Mouse (Mus musculus): ENCODE data around the gene Tmc3.

Tmc3 gene

GRCm38 (mm10) chr7:83667936-83668645 lies 83.4 kb downstream of the Tmc3 start:
- DNase-seq (ENCODE audit: low spot score in 2 of 2), result no peak

DNA sequence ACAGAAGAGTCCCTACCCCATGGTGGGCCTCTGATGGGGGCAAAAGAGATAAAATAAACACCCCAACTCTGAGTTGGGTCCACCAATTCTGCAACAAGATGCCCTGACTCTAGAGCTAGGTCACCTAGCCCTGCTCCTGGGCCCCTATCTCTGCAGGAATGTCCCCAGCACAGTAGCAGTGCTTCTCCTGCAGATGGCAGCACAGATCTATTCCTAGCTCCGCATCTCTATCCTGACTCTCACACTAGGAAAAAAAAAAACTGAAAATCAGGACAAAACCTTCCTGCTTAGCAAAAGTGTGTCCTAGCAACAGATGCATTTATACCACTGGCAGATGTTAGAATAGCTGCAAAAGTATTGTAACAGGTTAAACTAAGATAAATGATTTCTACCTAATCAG lies 84.0 kb downstream of the Tmc3 start:
- DNase-seq (ENCODE audit: low spot score in 2 of 2), result no peak

DNA sequence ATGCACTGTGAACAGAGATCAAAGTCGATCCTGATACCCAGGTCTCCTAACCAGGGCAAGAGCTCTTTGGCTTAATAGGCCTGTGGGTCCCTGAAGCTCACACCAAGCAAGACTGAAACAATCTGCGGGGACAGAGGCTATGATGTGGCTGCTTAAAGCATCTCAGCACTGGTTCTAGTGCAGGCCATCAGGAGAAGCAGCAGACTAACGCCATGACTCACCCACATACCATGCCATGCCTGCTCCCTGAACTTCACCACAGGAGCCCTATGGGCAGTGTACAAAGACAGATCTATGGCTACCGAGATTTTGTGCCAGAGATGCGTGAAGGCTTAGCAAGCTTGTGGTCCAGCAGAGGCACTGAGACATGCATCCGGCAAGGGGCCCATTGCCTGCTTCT lies 86.8 kb downstream of the Tmc3 start:
- no peak for DNase-seq (ENCODE audit: low spot score in 2 of 2)
